Mouse (Mus musculus) macrophage (primary cell): Measurements from ENCODE around the gene Xpr1. TPM values are rescaled to one million over a fixed set of nuclear protein-coding genes. Genes with fewer than 3 reads are reported as not detected.

Experiments used
- H3K27ac ChIP-seq: fragments of 350-480 bp; formaldehyde crosslinking; 2 replicates; pipeline ENCODE4 v1.9.0; 2021
- H3K36me3 ChIP-seq: fragments of 350-480 bp; formaldehyde crosslinking; 2 replicates; pipeline ENCODE4 v1.9.0; 2021; ENCODE audit errors: inconsistent target
- H3K4me3 ChIP-seq: fragments of 350-480 bp; formaldehyde crosslinking; 2 replicates; pipeline ENCODE4 v1.9.0; 2021; ENCODE audit errors: inconsistent target
- H3K79me2 ChIP-seq: fragments of 350-480 bp; formaldehyde crosslinking; 2 replicates; pipeline ENCODE4 v1.9.0; 2021; ENCODE audit errors: inconsistent target
- WGBS: methylation state at CpG from one replicate; pipeline ENCODE4 v1.1.7; 2026; ENCODE audit warnings: inconsistent platforms; ENCODE audit not compliant: missing documents; 5-methylcytosine and 5-hydroxymethylcytosine counted together
- polyA plus RNA-seq: library from polyadenylated mRNA; stranded (reverse); fragments of 250-400 nt; gene quantifications from 3 replicates; pipeline ENCODE4 v1.2.4, GENCODE M21; 2018; ENCODE audit warnings: inconsistent platforms

Xpr1 gene
- polyA plus RNA-seq, 1 experiment from 2014 or later, result 38.4 TPM

- Histone ChIP-seq H3K4me3 (no peak overlapping the region), H3K79me2 (no peaks in the 10 kb centered on the region), H3K36me3 (peaks cover 8% of the 10 kb centered on the region; the same call in 1 of the 2 replicates), H3K27ac (no peak overlapping the region)
- WGBS, result 94% methylated on average over 6 of the region's 6 CpGs
Measured at GRCm38 (mm10) chr1:155335963-155336362, 81.3 kb downstream of the Xpr1 start.

GRCm38 (mm10) chr1:155322183-155322582 lies 95.0 kb downstream of the Xpr1 start:
- no peak overlapping the region for H3K4me3 ChIP-seq
- H3K27ac ChIP-seq, result no peak overlapping the region
- H3K36me3 ChIP-seq, result peaks cover 6% of the 10 kb centered on the region; the same call in 1 of the 2 replicates
- H3K79me2 ChIP-seq, result no peaks in the 10 kb centered on the region
- 19% methylated on average over 1 of the region's 1 CpGs for WGBS

GRCm38 (mm10) chr1:155320091-155320833 lies 97.0 kb downstream of the Xpr1 start:
- no peak overlapping the region for H3K27ac ChIP-seq
- H3K4me3 ChIP-seq, result no peak overlapping the region
- WGBS, result 93% methylated on average over 7 of the region's 7 CpGs
- peaks cover 6% of the 10 kb centered on the region; the same call in 1 of the 2 replicates for H3K36me3 ChIP-seq
- H3K79me2 ChIP-seq, result no peaks in the 10 kb centered on the region

- Histone ChIP-seq H3K36me3 (peaks cover 6% of the 10 kb centered on the region; the same call in 1 of the 2 replicates), H3K4me3 (no peak overlapping the region), H3K79me2 (no peaks in the 10 kb centered on the region), H3K27ac (no peak overlapping the region)
- WGBS, result 87% methylated on average over 4 of the region's 4 CpGs
Measured at GRCm38 (mm10) chr1:155319513-155319912, 97.7 kb downstream of the Xpr1 start.

GRCm38 (mm10) chr1:155311672-155312071 lies 105.5 kb downstream of the Xpr1 start:
- H3K4me3 ChIP-seq, result no peak overlapping the region
- WGBS, result 91% methylated on average over 3 of the region's 3 CpGs
- H3K36me3 ChIP-seq, result peaks cover 27% of the 10 kb centered on the region
- H3K27ac ChIP-seq, result no peak overlapping the region
- no peaks in the 10 kb centered on the region for H3K79me2 ChIP-seq

- H3K36me3 ChIP-seq, result peaks cover 34% of the 10 kb centered on the region
- H3K79me2 ChIP-seq, result no peaks in the 10 kb centered on the region
- no peak overlapping the region for H3K4me3 ChIP-seq
- 93% methylated on average over 3 of the region's 3 CpGs for WGBS
- no peak overlapping the region for H3K27ac ChIP-seq
Measured at GRCm38 (mm10) chr1:155306879-155307278, 110.3 kb downstream of the Xpr1 start.

GRCm38 (mm10) chr1:155303402-155303801 lies 113.8 kb downstream of the Xpr1 start:
- 95% methylated on average over 2 of the region's 2 CpGs for WGBS
- H3K36me3 ChIP-seq, result peaks cover 26% of the 10 kb centered on the region
- no peaks in the 10 kb centered on the region for H3K79me2 ChIP-seq
- H3K27ac ChIP-seq, result no peak overlapping the region
- no peak overlapping the region for H3K4me3 ChIP-seq

- no peaks in the 10 kb centered on the region for H3K36me3 ChIP-seq
- H3K27ac ChIP-seq, result no peak overlapping the region
- no peaks in the 10 kb centered on the region for H3K79me2 ChIP-seq
- WGBS, result 62% methylated on average over 5 of the region's 5 CpGs
- H3K4me3 ChIP-seq, result no peak overlapping the region
Measured at GRCm38 (mm10) chr1:155297615-155298014, 119.6 kb downstream of the Xpr1 start.

GRCm38 (mm10) chr1:155297203-155297602 lies 120.0 kb downstream of the Xpr1 start:
- Histone ChIP-seq H3K79me2 (no peaks in the 10 kb centered on the region), H3K36me3 (no peaks in the 10 kb centered on the region), H3K4me3 (no peak overlapping the region), H3K27ac (no peak overlapping the region)
- 86% methylated on average over 2 of the region's 2 CpGs for WGBS

- no peak overlapping the region for H3K27ac ChIP-seq
- no peaks in the 10 kb centered on the region for H3K79me2 ChIP-seq
- no peak overlapping the region for H3K4me3 ChIP-seq
- peaks cover 19% of the 10 kb centered on the region for H3K36me3 ChIP-seq
- 33% methylated on average over 3 of the region's 3 CpGs for WGBS
Measured at GRCm38 (mm10) chr1:155293446-155293845, 123.8 kb downstream of the Xpr1 start.

- peaks cover 47% of the 10 kb centered on the region for H3K36me3 ChIP-seq
- H3K27ac ChIP-seq, result no peak overlapping the region
- no peaks in the 10 kb centered on the region for H3K79me2 ChIP-seq
- 100% methylated on average over 1 of the region's 1 CpGs for WGBS
- H3K4me3 ChIP-seq, result no peak overlapping the region
Measured at GRCm38 (mm10) chr1:155289411-155289810, 127.8 kb downstream of the Xpr1 start.

- no peak overlapping the region for H3K4me3 ChIP-seq
- WGBS, result 92% methylated on average over 3 of the region's 3 CpGs
- H3K27ac ChIP-seq, result no peak overlapping the region
- H3K36me3 ChIP-seq, result peaks cover 52% of the 10 kb centered on the region
- H3K79me2 ChIP-seq, result no peaks in the 10 kb centered on the region
Measured at GRCm38 (mm10) chr1:155288033-155288432, 129.2 kb downstream of the Xpr1 start.

GRCm38 (mm10) chr1:155283808-155284207 lies 133.4 kb downstream of the Xpr1 start:
- Histone ChIP-seq H3K36me3 (peaks cover 57% of the 10 kb centered on the region), H3K79me2 (no peaks in the 10 kb centered on the region), H3K27ac (no peak overlapping the region), H3K4me3 (no peak overlapping the region)
- WGBS, result 25% methylated on average over 7 of the region's 7 CpGs

- H3K36me3 ChIP-seq, result peaks cover 41% of the 10 kb centered on the region
- 75% methylated on average over 18 of the region's 18 CpGs for WGBS
Measured at GRCm38 (mm10) chr1:155281003-155281793, 136.0 kb downstream of the Xpr1 start.

GRCm38 (mm10) chr1:155280306-155280705 lies 136.9 kb downstream of the Xpr1 start:
- H3K4me3 ChIP-seq, result no peak overlapping the region
- no peak overlapping the region for H3K27ac ChIP-seq
- peaks cover 33% of the 10 kb centered on the region; the same call in 1 of the 2 replicates for H3K36me3 ChIP-seq
- no peaks in the 10 kb centered on the region for H3K79me2 ChIP-seq
- 88% methylated on average over 8 of the region's 10 CpGs for WGBS

More at GRCm38 (mm10) chr1:155281003-155281793, 136.0 kb downstream of the Xpr1 start:
- H3K79me2 ChIP-seq, result no peaks in the 10 kb centered on the region
- H3K27ac ChIP-seq, result no peak overlapping the region
- no peak overlapping the region for H3K4me3 ChIP-seq
